Mouse (Mus musculus) adrenal gland, postnatal 4 days (tissue): Measurements from ENCODE around the gene Mast4. TPM values are rescaled to one million over a fixed set of nuclear protein-coding genes. Genes with fewer than 3 reads are reported as not detected.
A peak's percentile ranks its signal among the peaks of the same experiment; 100 is the strongest.

Experiments
- DNase-seq, 2 experiments: peaks; one replicate each; pipeline ENCODE4 v3.0.0; 2021 to 2022; ENCODE audit warnings: low spot score in 2 of 2, mixed read lengths in 2 of 2
- total RNA-seq, 2 experiments: library from RNA; stranded (reverse); gene quantifications; 2 replicates each; pipeline ENCODE4 v1.2.3; 2021

Gene Mast4
- total RNA-seq, 2 experiments from 2014 or later: 75.3 to 80.7 TPM

- DNase-seq: no peak
These were observed 398.5 kb downstream of the Mast4 start for GRCm38 (mm10) chr13:102935788-102936187.

- no peak for DNase-seq
These were observed 400.6 kb downstream of the Mast4 start for GRCm38 (mm10) chr13:102933702-102934101.

- DNase-seq: no peak
These were observed 401.9 kb downstream of the Mast4 start for GRCm38 (mm10) chr13:102932434-102932833.

GRCm38 (mm10) chr13:102931951-102932350 lies 402.3 kb downstream of the Mast4 start:
- DNase-seq: no peak

GRCm38 (mm10) chr13:102925844-102926598 lies 408.3 kb downstream of the Mast4 start:
- DNase-seq: no peak

GRCm38 (mm10) chr13:102919741-102920140 lies 414.6 kb downstream of the Mast4 start:
- no peak for DNase-seq

GRCm38 (mm10) chr13:102918616-102919015 lies 415.7 kb downstream of the Mast4 start:
- DNase-seq: no peak

GRCm38 (mm10) chr13:102915341-102915740 lies 419.0 kb downstream of the Mast4 start:
- no peak for DNase-seq

- no peak for DNase-seq
These were observed 419.5 kb downstream of the Mast4 start for GRCm38 (mm10) chr13:102914800-102915199.

- no peak for DNase-seq
These were observed 420.4 kb downstream of the Mast4 start for GRCm38 (mm10) chr13:102913919-102914318.

GRCm38 (mm10) chr13:102912867-102913266 lies 421.4 kb downstream of the Mast4 start:
- no peak for DNase-seq

GRCm38 (mm10) chr13:102909654-102910418 lies 424.5 kb downstream of the Mast4 start:
- DNase-seq: no peak

- no peak for DNase-seq
These were observed 427.7 kb downstream of the Mast4 start for GRCm38 (mm10) chr13:102906661-102907009.

GRCm38 (mm10) chr13:102906004-102906660 lies 428.2 kb downstream of the Mast4 start:
- DNase-seq: peak; percentile 15 to 53

GRCm38 (mm10) chr13:102905361-102905950 lies 428.8 kb downstream of the Mast4 start:
- no peak for DNase-seq

GRCm38 (mm10) chr13:102903689-102904088 lies 430.6 kb downstream of the Mast4 start:
- DNase-seq: no peak

GRCm38 (mm10) chr13:102902123-102902522 lies 432.2 kb downstream of the Mast4 start:
- no peak for DNase-seq

- DNase-seq: no peak
These were observed 433.8 kb downstream of the Mast4 start for GRCm38 (mm10) chr13:102900531-102900930.

- DNase-seq: no peak
These were observed 434.2 kb downstream of the Mast4 start for GRCm38 (mm10) chr13:102900083-102900420.

- DNase-seq: no peak
These were observed 434.8 kb downstream of the Mast4 start for GRCm38 (mm10) chr13:102899253-102900082.
